Comparison of ENCODE assay signal across 22 mouse cellular contexts in the genomic region with DNA sequence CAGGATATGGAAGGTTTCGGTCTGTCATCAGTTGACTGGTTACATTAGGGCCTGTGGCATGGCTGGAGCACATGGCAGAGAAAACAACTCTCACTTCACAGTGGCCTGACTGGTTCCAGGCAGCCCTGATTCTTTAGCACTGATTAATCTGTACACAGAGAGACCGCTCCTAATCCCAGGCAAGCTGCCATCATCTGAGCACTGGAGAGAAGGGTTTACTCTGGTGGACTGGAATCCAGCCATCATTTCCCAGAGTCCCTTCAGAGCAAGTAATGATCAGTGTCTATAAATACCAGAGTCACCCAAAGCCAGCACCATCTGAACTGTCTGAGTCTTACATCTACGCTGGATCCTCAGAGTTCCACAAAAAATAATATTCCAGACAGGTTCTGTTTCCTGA. TPM values are rescaled to one million over a fixed set of nuclear protein-coding genes. Genes with fewer than 3 reads are reported as not detected.
A peak's percentile ranks its signal among the peaks of the same experiment; 100 is the strongest.
DNase-seq lines count a peak whose midpoint lies in the region; ATAC-seq lines count a peak whose summit lies in the region.
"Had no signal": no experiment of that assay in that cellular context is flagged by ENCODE, and none has a peak within 500 bp of the region (broad histone marks: within the 10 kb centered on the region; RNA-seq: fewer than 3 reads in every experiment).

No protein-coding gene starts in this region.

- no peak overlapping the region for H3K4me2 ChIP-seq in heart, embryonic 11.5 days
- H3K4me2 ChIP-seq: embryonic facial prominence, embryonic 12.5 days; forebrain, embryonic 13.5 days; limb, embryonic 12.5 days; liver, embryonic 13.5 days had no signal

- peak; percentile 48 to 62 for DNase-seq in cerebellum, postnatal 14 days
- no peak for DNase-seq in cerebellum, adult 8-10 months
- peak; percentile 23 to 50 for DNase-seq in heart, adult 9 months (ENCODE audit: low spot score in 2 of 2)
- peak; percentile 11 for DNase-seq in lung, postnatal 14 days
- no peak for DNase-seq in lung, postnatal 25 days (ENCODE audit: low spot score)
- no peak for DNase-seq in frontal cortex, postnatal 36 days (ENCODE audit: low spot score in 2 of 2)
- no peak for DNase-seq in natural killer cell, adult 2 months (ENCODE audit: low spot score in 2 of 2)
- DNase-seq: adrenal gland, postnatal 25 days; cerebellum, adult 18-20 months; kidney, adult 11 months; liver, embryonic 13.5 days; spleen, adult 18-20 months; thymus, postnatal 36 days had no signal

- no peaks in the 10 kb centered on the region for H3K9me3 ChIP-seq in heart, embryonic 11.5 days (replicated peaks; ENCODE audit: control insufficient read depth, low read length)
- H3K9me3 ChIP-seq: embryonic facial prominence, embryonic 12.5 days; limb, embryonic 12.5 days; liver, embryonic 13.5 days; midbrain, embryonic 10.5 days had no signal

- no peak overlapping the region for H3K9ac ChIP-seq in heart, embryonic 11.5 days (ENCODE audit: low read depth, low read length)
- H3K9ac ChIP-seq: embryonic facial prominence, embryonic 12.5 days; forebrain, embryonic 13.5 days; limb, embryonic 12.5 days; liver, embryonic 13.5 days had no signal

- H3K27ac ChIP-seq in heart, embryonic 11.5 days (ENCODE audit: low read depth, low read length): no peak overlapping the region
- H3K27ac ChIP-seq: embryonic facial prominence, embryonic 12.5 days; forebrain, embryonic 13.5 days; limb, embryonic 12.5 days; liver, embryonic 13.5 days; macrophage; midbrain, embryonic 10.5 days had no signal

- no peak overlapping the region for H3K4me3 ChIP-seq in heart, embryonic 11.5 days (ENCODE audit: low read depth, low read length)
- H3K4me3 ChIP-seq: embryonic facial prominence, embryonic 12.5 days; erythroblast, embryonic 14.5 days; forebrain, embryonic 13.5 days; limb, embryonic 12.5 days; liver, embryonic 13.5 days; midbrain, embryonic 10.5 days had no signal

- H3K36me3 ChIP-seq in heart, embryonic 11.5 days (ENCODE audit: control insufficient read depth, insufficient read depth, low read length): no peaks in the 10 kb centered on the region
- H3K36me3 ChIP-seq: embryonic facial prominence, embryonic 12.5 days; limb, embryonic 12.5 days; liver, embryonic 13.5 days; midbrain, embryonic 10.5 days had no signal

- peaks cover 12% of the 10 kb centered on the region; the same call in 1 of the 2 replicates for H3K27me3 ChIP-seq in heart, embryonic 11.5 days (ENCODE audit: control insufficient read depth, insufficient read depth, low read length)

- no peak for ATAC-seq in heart, embryonic 11.5 days (replicated peaks; ENCODE audit: insufficient number of reproducible peaks, low FRiP score, low TSS enrichment)
- ATAC-seq: activated CD4-positive, CD25-positive, alpha-beta regulatory T cell, adult 4 months; CD4-positive, CD25-positive, alpha-beta regulatory T cell, adult 4 months; forebrain, embryonic 13.5 days had no signal

- peaks cover 12% of the 10 kb centered on the region; the same call in 1 of the 2 replicates for H3K4me1 ChIP-seq in heart, embryonic 11.5 days (ENCODE audit: control insufficient read depth, insufficient read depth, low read length)
- H3K4me1 ChIP-seq: liver, embryonic 13.5 days had no signal

- WGBS in heart, embryonic 11.5 days (ENCODE audit: insufficient replicate concordance): 89% methylated on average over 3 of the region's 3 CpGs

RNA-seq across cellular contexts. Expression of gene Htr6, which starts 39.6 kb away (rescaled TPM):
- not detected in 2 replicates for polyA plus RNA-seq in heart, embryonic 11.5 days (2014; fragmentation: Nextera tagmentation; extraction: Ambion mirVana)
- polyA plus RNA-seq: activated CD4-positive, CD25-positive, alpha-beta regulatory T cell, adult 4 months; CD4-positive, CD25-positive, alpha-beta regulatory T cell, adult 4 months; erythroblast, embryonic 14.5 days; liver, embryonic 13.5 days; macrophage; midbrain, embryonic 10.5 days had no signal

RNA-seq across cellular contexts. Expression of gene Nbl1, which starts 57.0 kb away (rescaled TPM):
- 6.3 and 7.2 TPM in 2 replicates for polyA plus RNA-seq in heart, embryonic 11.5 days (2014; fragmentation: Nextera tagmentation; extraction: Ambion mirVana)

Comparison
In these comparisons a context has a peak if more than half of its experiments do, and no peak if none do; other contexts are left out.
1. DNase-seq: peak in cerebellum, postnatal 14 days (2 of 2), heart, adult 9 months (2 of 2) and lung, postnatal 14 days (single experiment); none in cerebellum, adult 8-10 months (single experiment), lung, postnatal 25 days (single experiment), frontal cortex, postnatal 36 days (0 of 2) and natural killer cell, adult 2 months (0 of 2).